Mouse (Mus musculus) liver, embryonic 16.5 days (tissue): ENCODE data around the gene Zfhx2. TPM values are rescaled to one million over a fixed set of nuclear protein-coding genes. Genes with fewer than 3 reads are reported as not detected.
A peak's percentile ranks its signal among the peaks of the same experiment; 100 is the strongest.

Experiments
- ATAC-seq: fragments of 200-750 bp; cut with Nextera tagmentation; 2 replicates; pipeline ENCODE4 v1.8.0; 2017; ENCODE audit warnings: low read depth, mild to moderate bottlenecking, moderate number of reproducible peaks, moderate library complexity
- H3K27ac ChIP-seq: fragments of 300-500 bp; sonication (generic); 2 replicates; pipeline ENCODE4 v1.5.1; 2014; ENCODE audit warnings: mild to moderate bottlenecking, low read length
- H3K27me3 ChIP-seq: fragments of 300-500 bp; sonication (generic); 2 replicates; pipeline ENCODE4 v1.6.1; 2014; ENCODE audit warnings: low read depth, low read length, mixed read lengths; ENCODE audit not compliant: control insufficient read depth, insufficient read depth
- H3K36me3 ChIP-seq: fragments of 300-500 bp; sonication (generic); 2 replicates; pipeline ENCODE4 v1.6.1; 2014; ENCODE audit warnings: mild to moderate bottlenecking; ENCODE audit not compliant: control insufficient read depth, insufficient read depth
- H3K4me1 ChIP-seq: fragments of 300-500 bp; sonication (generic); 2 replicates; pipeline ENCODE4 v1.6.1; 2014; ENCODE audit warnings: low read depth, low read length, mixed read lengths; ENCODE audit not compliant: control insufficient read depth
- H3K4me2 ChIP-seq: fragments of 300-500 bp; sonication (generic); 2 replicates; pipeline ENCODE4 v1.6.1; 2014; ENCODE audit warnings: low read depth, low read length, mixed read lengths
- H3K4me3 ChIP-seq: fragments of 300-500 bp; sonication (generic); 2 replicates; pipeline ENCODE4 v1.5.1; 2014; ENCODE audit warnings: low read depth, mild to moderate bottlenecking, low read length
- H3K9ac ChIP-seq: fragments of 300-500 bp; sonication (generic); 2 replicates; pipeline ENCODE4 v1.6.1; 2014; ENCODE audit warnings: low read depth, low read length
- H3K9me3 ChIP-seq: fragments of 300-500 bp; sonication (generic); replicated peaks from 2 replicates; pipeline ENCODE4 v1.6.1; 2016; ENCODE audit warnings: low read length; ENCODE audit not compliant: control insufficient read depth
- WGBS: fragments of 180-500 bp; shearing (Covaris S2); extraction: QIAGEN DNeasy Blood & Tissue Kit; methylation state at CpG from one replicate; pipeline ENCODE4 v1.1.7; 2014; ENCODE audit not compliant: insufficient replicate concordance; 5-methylcytosine and 5-hydroxymethylcytosine counted together
- polyA plus RNA-seq: library from polyadenylated mRNA; unstranded; fragments of >200 nt; fragmentation: Nextera tagmentation; extraction: Ambion mirVana; gene quantifications from 2 replicates; pipeline ENCODE4 v1.2.1, GENCODE M21; 2015

The Zfhx2 gene
- polyA plus RNA-seq, 1 experiment from 2014 or later: 1.1 TPM

GRCm38 (mm10) chr14:55086009-55086514 is 6.1 kb downstream of the Zfhx2 start:
- Histone ChIP-seq H3K9me3 (no peaks in the 10 kb centered on the region), H3K27me3 (no peaks in the 10 kb centered on the region), H3K4me3 (no peak overlapping the region), H3K4me1 (peaks cover 10% of the 10 kb centered on the region), H3K27ac (no peak overlapping the region), H3K4me2 (no peak overlapping the region), H3K9ac (no peak overlapping the region), H3K36me3 (no peaks in the 10 kb centered on the region)
- WGBS: 73% methylated on average over 6 of the region's 6 CpGs
- no peak for ATAC-seq

DNA sequence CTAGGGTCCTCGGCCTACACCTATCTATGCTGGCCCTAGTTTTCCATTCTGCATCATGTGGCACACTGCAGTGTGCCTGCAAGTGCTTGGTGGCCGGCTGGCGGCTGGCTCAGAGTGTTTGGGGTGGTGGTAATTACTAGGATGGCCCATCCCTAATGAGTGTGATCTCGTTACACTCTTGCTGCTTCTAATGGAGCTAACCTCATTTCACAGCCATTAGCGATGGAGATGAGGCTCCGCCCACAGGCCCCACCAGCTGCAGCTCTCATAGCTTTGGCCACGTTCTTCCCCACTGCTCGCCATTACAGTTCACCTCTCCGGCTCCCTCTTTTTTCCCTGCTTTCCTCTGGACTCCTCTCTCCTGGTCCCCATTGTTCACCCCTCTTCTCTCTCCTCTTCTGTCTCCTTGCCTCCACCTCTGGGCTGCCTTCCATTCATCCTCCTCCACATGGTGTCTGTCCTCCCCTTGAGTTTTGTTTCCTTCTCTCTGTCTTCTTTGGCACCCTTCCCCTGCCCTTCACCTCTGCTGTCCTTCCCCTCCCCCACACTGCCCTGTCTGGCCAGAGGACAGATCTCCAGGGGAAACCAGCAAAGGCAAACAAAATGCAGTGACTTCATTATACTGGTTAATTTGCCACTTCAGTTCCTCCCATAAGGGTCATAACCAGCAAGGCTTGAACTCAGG is 6.7 kb downstream of the Zfhx2 start:
- Histone ChIP-seq H3K4me1 (peaks cover 8% of the 10 kb centered on the region), H3K36me3 (no peaks in the 10 kb centered on the region), H3K4me2 (no peak overlapping the region), H3K4me3 (no peak overlapping the region), H3K27me3 (no peaks in the 10 kb centered on the region), H3K27ac (no peak overlapping the region), H3K9me3 (no peaks in the 10 kb centered on the region), H3K9ac (no peak overlapping the region)
- WGBS: 66% methylated on average over 9 of the region's 9 CpGs
- peak; percentile 43; the same call in 1 of the 2 replicates for ATAC-seq

DNA sequence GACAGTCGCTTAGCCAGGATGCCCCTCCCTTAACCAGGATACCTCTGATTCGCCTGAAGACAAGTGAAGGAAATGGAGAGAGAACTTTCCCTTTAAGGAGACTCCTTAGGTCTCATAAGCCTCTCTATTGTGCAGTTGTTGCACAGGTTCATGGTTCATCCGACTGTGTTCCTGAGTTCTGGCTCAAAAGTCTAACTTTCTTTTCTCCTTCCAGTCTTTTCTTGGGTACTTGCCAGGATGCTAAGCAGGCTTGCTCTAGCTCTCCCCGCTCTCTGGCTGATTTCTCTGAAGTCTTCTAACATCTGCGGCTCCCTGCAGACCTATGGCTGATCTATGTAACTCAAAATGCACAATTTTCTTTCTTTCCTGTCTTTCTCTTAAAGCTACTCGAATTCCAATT is 8.6 kb downstream of the Zfhx2 start:
- no peaks in the 10 kb centered on the region for H3K36me3 ChIP-seq
- no peak overlapping the region for H3K9ac ChIP-seq
- peaks cover 15% of the 10 kb centered on the region for H3K4me1 ChIP-seq
- no peaks in the 10 kb centered on the region for H3K9me3 ChIP-seq
- WGBS: 59% methylated on average over 6 of the region's 6 CpGs
- H3K4me2 ChIP-seq: no peak overlapping the region
- H3K27me3 ChIP-seq: peaks cover 7% of the 10 kb centered on the region
- no peak for ATAC-seq
- no peak overlapping the region for H3K27ac ChIP-seq
- no peak overlapping the region for H3K4me3 ChIP-seq

GRCm38 (mm10) chr14:55081105-55081504 is 11.0 kb downstream of the Zfhx2 start:
- 47% methylated on average over 5 of the region's 5 CpGs for WGBS
- H3K9me3 ChIP-seq: no peaks in the 10 kb centered on the region
- ATAC-seq: no peak
- no peak overlapping the region for H3K9ac ChIP-seq
- H3K36me3 ChIP-seq: no peaks in the 10 kb centered on the region
- H3K4me3 ChIP-seq: no peak overlapping the region
- no peak overlapping the region for H3K27ac ChIP-seq
- H3K4me1 ChIP-seq: peaks cover 15% of the 10 kb centered on the region
- peaks cover 23% of the 10 kb centered on the region for H3K27me3 ChIP-seq
- H3K4me2 ChIP-seq: no peak overlapping the region

DNA sequence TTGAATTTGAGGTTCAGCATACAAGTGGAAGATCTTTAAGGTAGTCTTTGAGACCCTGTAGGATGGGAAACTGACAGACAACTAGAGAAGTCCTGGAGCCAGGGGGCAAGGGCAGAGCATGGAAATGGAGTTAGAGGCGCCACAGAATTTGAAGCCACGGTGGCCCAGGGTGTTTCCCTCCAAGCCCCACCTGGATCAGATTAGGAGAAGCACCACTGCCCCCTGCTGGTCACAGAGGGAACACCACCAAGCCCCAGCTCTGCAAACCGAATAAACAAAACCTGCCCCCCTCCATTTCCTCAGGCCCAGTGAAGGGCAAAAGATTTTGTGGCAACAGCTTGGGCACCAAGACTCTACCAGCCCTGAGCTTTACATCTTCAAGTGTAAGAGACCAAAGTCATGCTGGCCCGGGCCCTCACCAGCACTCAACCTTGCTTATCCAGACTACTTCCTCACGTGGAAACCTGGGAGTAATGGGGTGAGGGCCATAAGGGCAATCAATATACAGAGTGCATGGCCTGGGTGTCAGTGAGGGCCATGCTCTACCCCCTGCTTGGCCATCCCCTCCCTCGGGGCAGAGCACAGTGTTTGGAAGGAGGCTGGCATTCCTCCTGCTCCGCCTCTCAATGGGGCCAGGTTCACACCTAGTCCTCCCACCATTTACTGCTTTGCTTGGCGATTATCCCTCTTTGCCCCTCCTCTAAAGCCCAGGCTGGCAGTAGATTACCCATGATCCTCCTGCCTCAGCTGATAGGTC is 12.7 kb downstream of the Zfhx2 start:
- Histone ChIP-seq H3K4me2 (0 out of 2 replicates have a peak overlapping the region, but pooled peaks have one; percentile 11), H3K27me3 (peaks cover 23% of the 10 kb centered on the region), H3K9me3 (no peaks in the 10 kb centered on the region), H3K9ac (no peak overlapping the region), H3K4me1 (peaks cover 7% of the 10 kb centered on the region), H3K36me3 (no peaks in the 10 kb centered on the region), H3K4me3 (no peak overlapping the region), H3K27ac (no peak overlapping the region)
- WGBS: 25% methylated on average over 8 of the region's 8 CpGs
- peak; percentile 66 for ATAC-seq

- Histone ChIP-seq H3K9me3 (no peaks in the 10 kb centered on the region), H3K27ac (no peak overlapping the region), H3K4me2 (0 out of 2 replicates have a peak overlapping the region, but pooled peaks have one; percentile 11), H3K9ac (no peak overlapping the region), H3K27me3 (peaks cover 23% of the 10 kb centered on the region), H3K4me1 (peaks cover 7% of the 10 kb centered on the region), H3K36me3 (no peaks in the 10 kb centered on the region), H3K4me3 (no peak overlapping the region)
- 5% methylated on average over 23 of the region's 23 CpGs for WGBS
- no peak; the same call in 1 of the 2 replicates for ATAC-seq
Observed at GRCm38 (mm10) chr14:55078366-55078989, 13.6 kb downstream of the Zfhx2 start.

- Histone ChIP-seq H3K4me1 (peaks cover 7% of the 10 kb centered on the region), H3K27ac (no peak overlapping the region), H3K9me3 (no peaks in the 10 kb centered on the region), H3K9ac (no peak overlapping the region), H3K36me3 (no peaks in the 10 kb centered on the region), H3K27me3 (peaks cover 23% of the 10 kb centered on the region), H3K4me3 (no peak overlapping the region), H3K4me2 (no peak overlapping the region)
- 37% methylated on average over 15 of the region's 15 CpGs for WGBS
- ATAC-seq: no peak
Observed at GRCm38 (mm10) chr14:55077481-55078365, 14.4 kb downstream of the Zfhx2 start.

DNA sequence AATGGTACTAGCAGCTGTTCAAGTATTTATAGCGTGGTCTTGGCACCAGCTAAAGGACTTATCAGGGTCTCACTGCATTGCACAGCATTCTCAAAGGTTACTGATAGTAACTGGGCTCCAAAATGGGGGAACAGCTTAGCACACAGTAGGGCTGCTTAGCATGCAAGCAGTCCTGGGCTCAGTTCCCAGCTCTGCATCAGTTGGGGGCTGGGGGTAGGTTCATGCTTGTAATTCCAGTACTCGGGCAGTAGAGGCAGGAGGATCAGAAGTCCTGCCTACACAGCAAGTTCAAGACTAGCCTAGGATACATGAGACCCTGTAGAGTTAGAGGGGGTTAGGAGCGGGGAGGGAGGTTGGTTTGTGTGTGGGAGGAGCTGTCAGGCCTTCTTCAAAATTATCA is 15.2 kb downstream of the Zfhx2 start:
- Histone ChIP-seq H3K36me3 (no peaks in the 10 kb centered on the region), H3K27me3 (peaks cover 23% of the 10 kb centered on the region), H3K27ac (no peak overlapping the region), H3K9me3 (no peaks in the 10 kb centered on the region), H3K4me1 (peaks cover 7% of the 10 kb centered on the region), H3K9ac (no peak overlapping the region), H3K4me3 (no peak overlapping the region), H3K4me2 (no peak overlapping the region)
- 60% methylated on average over 3 of the region's 3 CpGs for whole genome bisulfite sequencing
- no peak for ATAC-seq
